Mouse (Mus musculus): ENCODE results near the gene Epb41l2.

Gene Epb41l2

DNA sequence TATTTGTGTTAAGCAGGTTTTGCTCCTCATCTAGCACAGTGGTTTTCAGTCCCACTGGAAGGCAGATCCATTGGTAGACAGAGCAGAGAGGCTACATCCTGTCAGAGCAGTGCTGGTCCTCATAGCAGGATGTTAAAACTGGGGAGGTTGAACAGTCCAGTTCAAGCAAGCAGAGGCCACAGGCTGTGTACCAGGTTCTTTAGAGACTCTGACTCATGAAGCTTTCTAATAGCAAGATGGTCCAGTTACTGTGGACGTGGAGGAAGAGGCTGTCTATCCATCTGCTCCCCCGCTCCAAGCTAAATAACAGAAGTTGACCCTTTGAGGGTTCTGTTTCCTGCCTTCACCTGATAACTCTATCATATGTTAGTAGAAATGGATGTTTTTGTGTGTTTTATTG, 41.8 kb downstream of the Epb41l2 start:
- peak; percentile 83 for DNase-seq

DNA sequence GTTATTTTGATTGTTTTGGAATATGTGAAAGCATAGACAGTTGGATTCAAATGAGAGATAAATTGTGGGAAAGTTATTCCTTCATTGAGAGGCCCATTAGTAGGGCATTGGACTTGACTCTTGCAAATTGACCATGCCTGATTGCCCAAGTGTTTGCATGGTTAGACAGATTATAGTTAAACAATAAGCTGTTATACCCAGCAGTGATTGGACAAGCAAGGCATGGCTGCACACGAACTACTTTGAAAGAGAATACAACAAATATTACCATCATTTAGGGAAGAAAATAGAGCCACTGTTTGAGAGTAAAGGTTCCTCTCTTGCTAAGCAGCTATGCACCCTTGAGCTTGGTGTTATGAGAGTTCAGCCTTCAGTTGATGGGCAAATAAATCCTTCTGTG, 43.3 kb downstream of the Epb41l2 start:
- DNase-seq = peak; percentile 36

DNA sequence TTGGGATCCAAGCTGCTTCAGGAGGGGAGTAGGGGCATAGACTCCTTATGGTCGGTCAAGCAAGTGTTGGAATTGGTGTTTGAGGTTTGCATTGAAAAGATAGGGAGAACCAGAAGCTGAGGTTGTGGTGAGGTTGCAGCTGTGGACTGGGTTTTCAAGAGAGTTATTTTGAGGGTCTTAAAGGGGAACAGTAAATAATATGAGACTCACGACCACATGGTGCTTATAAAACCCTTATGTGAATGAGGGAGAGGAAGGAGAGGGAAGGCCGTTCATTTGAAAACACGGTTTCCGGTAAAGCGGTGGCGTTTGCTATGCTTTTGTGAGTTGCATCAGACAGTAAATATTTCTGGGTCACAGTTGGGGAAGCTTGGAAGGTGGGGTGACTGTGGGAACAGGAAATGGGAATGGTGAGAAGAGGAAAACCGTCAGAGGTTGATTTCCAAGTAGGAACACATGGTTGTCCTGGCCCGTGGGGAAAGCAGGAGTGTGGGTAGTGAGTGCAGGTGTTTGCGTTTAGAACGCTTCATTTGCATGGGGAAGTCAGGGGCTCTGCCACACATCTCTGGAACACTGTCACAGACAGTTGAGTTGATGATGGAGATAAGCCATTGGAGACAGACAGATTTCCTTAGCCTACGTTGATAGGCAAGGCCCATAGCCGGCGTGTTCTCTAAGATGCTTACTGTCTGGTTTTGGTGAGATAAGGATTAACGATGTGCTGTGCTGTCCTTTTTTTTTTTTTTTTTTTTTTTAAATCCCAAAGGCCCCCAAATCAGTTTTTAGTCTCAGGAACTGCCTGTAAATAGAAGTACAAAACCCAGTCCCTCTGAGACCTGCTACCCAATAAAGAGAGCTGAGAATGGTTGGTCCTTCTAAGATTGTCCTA, 44.5 kb downstream of the Epb41l2 start:
- DNase-seq = peak; percentile 91

DNA sequence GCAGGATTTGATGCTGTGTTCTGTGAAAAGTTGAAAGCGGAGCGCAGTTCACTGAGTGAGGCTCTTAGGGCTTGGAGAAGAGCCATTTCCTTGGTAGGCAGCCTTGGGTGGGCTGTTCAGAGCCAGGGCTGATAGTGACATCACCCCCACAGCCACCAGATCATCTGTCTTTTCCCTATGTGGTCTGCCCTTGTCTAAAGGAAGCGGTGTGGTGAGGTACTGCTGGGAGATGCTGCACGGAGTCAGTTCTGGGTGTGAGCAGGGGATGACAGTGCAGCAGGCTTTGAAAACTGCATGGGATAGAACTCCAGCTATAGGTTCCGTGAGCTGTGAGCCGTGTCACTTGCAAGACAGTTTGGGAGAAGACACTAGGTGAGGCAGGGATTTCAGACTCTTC, 45.1 kb downstream of the Epb41l2 start:
- peak; percentile 89 for DNase-seq

DNA sequence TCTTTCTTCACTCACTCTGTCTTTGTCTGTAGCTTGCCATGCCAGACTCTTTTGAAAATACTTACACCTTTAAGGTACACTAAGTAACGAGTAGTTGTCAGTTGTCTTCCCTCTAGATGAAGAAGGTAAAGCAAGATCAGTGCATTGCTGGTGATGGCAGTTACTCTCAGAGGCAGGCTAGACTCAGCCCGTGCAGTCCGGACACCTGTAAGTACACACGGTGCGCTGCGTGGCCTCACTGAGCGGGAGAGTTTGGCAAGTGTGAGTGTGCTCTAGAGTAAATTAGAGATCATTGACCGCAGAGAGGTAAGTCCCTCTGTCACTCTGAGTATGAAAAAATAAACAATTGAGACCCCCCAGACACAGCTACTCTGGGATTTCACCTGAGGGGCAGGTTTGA, 46.0 kb downstream of the Epb41l2 start:
- DNase-seq = peak; percentile 80

DNA sequence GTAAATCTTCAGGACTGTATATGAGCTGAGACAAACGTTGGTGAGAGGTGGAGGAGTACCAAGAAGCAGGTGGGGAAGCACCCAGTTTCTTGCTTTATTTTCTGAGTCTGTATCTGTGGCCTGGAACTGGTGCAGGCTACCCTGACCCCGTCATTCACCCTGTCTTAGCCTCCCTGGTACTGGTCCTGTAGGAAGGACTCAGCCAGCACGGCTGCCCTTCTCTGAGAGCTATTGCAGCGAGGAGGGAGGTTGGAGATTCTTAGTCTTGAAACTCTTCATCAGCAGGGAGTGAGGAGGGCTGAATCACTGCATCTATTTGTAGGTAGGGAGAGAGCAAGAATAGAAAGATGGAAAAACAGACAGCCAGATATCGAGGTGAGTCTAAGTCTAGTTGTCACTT, 47.1 kb downstream of the Epb41l2 start:
- peak; percentile 85 for DNase-seq

DNA sequence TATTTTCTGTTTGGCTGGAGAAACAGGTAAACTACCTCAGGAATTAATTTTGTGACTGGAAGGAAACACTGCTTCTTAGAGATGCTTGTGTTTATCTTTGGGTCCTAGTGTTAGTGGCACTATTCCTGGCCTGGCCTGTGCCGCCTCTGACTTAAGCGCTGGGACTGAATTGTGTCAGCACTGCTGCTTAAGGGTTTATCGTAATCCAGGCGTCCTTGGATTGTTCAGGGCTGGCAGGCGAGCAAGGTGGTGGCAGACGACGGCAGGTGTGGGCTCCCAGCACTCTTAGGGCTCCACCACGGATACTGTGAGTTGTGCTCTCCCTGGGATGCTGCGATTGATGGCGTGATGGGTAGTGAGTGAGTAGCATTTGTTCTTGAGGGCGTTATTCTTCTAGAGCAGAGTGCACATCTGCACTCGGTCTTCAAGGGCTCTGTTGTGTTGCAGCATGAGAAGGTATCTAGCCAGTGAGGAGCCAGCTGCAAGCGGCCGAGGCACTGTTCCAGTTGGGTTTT, 48.6 kb downstream of the Epb41l2 start:
- peak; percentile 91 for DNase-seq

DNA sequence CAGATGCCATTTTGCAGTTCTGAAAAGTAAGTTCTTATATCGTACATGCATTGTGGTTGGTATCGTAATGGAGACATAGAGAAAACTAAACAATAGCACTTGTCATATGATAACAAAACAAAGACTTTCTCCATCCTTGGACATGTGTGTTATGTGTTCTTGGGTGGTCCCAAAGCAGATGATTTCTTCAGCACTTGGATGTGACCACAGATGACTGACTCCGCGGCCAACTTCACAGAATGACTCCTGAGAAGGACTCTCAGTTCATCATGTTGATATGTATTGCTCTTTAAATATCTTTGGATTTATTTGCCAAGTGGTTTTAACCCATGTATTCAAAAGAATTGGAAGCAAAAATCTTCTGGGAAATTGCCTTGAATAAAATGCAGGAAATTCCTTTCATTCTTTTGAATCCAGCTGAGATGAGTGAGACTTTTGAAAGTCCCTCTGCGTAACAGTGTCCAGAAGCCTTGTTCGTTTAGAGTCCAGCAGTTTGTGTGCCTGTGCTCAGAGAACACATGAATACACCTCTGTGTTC, 52.3 kb downstream of the Epb41l2 start:
- peak; percentile 87 for DNase-seq

DNA sequence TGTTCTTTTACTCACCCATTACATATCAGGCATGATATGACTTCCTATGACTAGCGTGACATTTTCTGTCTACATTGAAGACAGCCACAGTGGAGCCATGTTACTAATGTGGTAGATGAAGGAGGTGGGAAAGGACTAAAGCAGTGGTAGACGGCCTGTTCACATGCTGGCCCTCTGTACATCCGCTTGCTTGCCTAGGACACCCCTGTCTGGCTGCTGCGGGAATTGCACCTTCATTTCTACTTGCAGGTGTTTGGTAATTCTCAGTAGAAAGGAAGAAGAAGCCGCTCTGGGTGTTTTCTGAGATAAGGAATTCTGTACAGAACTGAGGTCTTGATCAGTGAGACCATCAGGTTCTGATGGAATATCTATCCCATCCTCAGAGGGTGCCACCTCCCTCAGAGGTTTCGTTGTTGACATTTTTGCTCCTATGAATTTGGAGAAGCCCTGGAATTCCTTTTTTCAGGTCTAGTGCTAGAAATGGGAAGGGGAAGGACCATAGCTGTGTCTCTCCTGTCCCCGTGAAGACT, 55.7 kb downstream of the Epb41l2 start:
- DNase-seq = peak; percentile 88

DNA sequence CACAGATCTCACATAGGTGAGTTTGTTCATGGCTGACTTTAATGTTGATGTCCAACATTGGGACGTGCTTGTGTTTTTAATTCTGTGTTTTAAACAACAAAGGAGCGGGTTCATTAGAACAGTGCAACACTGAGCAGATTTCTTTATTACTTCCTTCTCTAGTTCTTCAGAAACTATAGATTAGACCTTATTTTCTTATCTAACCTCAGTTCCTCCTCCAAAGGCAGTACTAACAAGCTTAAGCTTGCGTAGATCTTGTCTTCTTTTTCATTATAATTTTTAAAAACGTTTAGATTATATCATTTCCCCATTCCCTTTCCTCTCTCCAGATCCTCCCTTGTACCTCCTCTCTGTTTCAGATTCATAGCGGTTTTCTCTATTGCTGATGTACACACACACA, 57.1 kb downstream of the Epb41l2 start:
- DNase-seq = no peak

DNA sequence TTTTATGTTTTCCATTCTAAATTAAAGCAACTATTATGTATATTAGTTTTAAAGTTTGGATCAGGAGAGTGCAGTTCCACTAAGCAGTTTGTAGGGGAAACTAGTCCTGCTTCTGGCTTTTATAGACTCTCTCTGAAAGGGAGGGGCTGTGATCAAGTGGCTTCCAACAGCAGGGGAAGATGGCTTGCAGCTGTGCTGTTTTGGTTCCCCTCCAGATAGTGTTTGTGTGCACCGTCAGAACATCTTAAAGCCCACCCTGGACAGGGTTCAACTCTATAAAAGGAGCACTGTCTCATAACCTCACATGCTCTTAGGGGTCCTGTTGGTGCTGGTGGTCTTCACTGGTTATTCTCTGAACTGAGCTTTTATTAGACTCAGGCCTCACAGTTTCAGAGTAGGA, 66.5 kb downstream of the Epb41l2 start:
- peak; percentile 94 for DNase-seq

DNA sequence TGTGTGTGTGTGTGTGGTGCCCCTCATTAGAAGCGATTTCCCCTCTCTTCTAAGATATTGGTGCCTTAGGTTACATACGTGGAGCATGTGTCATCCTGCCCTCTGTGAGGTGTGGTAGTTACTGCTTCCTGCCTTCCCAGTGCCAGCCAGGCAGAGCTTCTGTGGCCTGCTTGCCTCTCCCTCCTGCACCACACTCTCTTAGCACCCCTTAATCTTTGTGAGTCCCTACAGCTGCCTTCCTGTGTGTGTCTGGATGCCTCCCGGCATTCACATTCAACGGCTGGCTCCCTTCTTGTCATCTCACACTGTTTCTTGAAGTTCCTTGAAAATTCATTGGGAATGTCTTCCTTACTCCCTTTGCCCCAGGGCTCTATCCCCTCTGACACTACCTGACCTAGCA, 67.2 kb downstream of the Epb41l2 start:
- peak; percentile 90 for DNase-seq

DNA sequence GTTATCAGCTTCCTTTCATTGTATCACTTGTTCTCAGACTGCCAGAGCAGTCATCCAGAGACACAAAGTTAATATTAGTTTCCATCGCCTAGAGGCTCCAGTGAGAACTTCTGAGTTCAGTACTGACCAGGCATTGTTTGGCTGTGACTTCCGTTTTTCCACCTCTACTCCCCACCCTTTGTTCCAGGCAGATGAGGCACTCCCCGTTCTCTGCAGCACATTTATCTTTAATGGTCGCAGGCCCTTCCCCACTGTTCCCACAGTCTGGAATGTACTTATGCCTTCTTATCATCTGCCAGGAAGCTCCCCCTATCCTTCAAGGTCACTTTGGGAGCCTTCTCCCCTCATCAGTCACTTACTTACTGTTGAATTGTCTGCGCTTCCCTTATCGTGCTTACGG, 67.9 kb downstream of the Epb41l2 start:
- DNase-seq = peak; percentile 95

DNA sequence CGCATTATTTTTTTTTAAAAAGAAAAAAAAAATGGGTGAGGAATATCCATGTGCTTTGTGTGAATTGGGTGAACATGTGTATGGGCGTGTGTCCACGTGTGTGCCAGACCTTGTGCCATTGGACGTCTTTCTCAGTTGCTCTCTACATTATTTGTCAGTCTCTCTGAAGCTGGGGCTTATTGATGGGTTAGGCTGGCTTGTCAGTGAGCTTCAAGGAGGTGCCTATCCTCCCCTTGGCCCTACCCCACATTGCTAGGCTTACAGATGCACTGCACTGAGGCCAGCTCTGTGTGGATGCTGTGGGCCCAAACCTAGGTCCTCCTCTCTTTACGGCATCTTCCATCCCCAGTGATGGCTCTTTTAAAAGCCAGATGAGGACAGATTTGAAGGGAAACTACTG, 69.1 kb downstream of the Epb41l2 start:
- peak; percentile 86 for DNase-seq

DNA sequence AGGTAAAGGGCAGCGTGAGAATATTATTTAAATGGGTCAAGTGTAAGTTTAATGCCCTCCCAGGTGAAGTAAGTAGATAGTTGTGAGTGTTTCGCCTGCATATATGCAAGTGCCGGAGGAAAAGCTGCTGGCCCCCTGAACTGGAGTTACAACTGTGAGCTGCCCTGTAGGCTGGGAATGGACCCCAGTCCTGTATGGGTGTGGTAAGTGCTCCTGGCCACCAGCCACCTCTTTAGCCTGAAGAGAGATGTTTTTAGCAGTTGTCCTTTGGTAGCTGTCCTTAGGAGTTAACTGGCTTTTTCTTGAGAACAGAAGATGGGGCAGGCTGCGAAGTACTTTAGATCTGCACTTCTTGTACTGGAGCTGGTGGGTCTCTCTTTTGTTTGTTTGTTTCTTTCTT, 69.7 kb downstream of the Epb41l2 start:
- peak; percentile 92 for DNase-seq

DNA sequence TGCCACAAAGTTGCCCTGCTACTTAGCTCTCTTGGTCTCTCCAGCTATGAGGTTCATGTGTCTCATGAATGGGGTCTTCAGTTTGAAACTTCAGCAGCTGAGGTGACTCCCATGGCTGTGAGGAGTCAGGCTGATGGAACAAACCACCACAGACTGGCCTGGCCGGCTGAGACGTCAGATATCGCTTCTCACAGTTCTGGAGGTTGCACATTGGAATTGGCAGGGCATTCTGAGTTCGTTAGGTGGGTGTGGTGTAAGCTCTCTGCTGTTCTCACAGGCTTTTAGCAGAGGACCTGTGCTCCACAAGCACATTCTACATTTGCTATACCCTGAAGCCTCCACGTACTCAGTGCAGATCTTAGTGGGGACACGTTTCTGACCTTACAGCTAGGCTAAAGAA, 71.3 kb downstream of the Epb41l2 start:
- DNase-seq = peak; percentile 96

DNA sequence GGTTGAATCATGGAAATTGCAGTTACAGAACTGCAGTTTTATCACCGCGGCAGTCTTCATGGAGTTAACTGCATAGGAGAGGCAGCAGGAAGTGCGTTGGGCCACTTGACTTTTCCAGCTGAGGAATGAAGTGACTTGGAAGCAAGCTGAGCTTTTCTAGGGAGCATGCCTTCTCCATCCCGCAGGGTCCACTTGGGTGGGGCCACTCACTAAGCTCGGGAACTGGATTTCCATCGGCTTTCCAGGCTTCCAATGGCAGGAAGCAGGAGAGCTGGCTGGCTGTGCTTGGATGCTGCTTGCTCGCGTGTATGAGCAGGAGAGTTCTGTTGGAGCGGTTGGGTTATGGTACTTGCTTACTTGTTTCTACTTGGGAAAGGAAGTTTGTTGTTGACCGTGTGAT, 72.8 kb downstream of the Epb41l2 start:
- DNase-seq = peak; percentile 98

DNA sequence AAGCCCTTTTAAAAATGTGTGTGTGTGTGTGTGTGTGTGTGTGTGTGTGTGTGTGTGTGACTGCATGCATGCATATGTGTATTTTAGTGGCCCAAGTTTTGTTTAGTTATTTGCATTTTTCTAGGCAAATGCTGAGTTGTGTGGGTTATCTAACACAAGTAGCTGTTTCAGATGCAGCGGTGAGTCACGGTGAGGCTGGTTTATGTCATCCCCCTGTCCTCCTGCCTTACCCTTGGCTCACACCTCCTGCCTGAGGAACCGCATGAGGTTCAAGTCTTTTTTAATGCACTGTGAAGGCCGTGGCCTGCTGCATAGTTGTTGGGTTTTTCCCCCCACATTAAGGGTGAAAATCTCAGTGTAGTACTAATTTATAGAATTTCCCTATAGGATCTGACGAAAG, 73.3 kb downstream of the Epb41l2 start:
- DNase-seq = peak; percentile 95

DNA sequence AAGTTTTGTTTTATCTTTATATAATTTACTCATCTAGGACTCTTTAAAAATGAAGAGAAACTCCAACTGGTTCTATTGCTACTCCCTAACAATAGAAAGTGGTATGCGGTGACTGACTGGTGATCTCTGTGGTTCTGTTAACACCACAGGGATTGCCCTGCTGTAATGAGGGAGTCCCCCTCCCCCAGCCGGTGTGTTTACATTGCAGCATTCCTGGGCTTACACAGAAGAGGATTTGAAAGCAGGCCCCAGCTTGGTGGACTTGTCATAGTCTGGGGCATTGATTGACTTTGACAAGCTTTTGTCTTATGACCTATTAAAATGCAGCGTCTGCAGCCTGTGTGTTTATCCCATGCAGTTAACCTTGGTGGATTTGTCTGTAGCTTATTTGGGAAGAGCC, 73.9 kb downstream of the Epb41l2 start:
- peak; percentile 82 for DNase-seq

DNA sequence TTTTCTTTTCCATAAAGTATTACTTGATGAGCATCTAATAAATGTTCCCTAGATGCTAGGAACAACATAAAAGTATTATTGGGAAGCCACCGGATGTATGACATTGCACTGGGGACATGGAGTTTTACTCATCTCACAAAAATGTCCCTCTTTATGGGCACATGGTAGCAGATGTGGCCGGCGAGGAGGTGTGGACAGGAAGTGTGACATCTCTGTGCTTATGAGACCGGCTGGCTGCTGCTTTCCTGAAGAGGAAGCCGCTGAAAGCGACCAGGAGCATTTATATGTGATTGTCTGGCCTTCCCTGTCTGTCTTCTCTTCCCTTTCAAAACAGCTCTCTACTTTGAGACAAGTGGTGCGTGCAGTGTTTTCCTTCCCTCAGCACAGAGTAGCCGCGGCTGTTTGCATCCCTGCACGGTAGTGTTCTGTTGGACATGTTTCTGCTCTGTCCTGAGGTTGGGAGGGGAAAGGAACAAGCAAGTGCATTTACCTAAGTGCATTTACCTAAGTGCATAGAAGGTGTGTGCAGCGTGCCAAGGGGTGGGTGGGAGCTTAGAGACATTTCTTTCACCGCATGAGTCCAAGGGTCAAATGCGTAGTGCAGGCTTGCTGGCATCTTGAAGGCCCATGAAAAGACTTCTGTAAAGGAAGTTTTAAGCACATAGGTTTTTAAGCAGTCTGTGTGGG, 74.9 kb downstream of the Epb41l2 start:
- peak; percentile 98 for DNase-seq

DNA sequence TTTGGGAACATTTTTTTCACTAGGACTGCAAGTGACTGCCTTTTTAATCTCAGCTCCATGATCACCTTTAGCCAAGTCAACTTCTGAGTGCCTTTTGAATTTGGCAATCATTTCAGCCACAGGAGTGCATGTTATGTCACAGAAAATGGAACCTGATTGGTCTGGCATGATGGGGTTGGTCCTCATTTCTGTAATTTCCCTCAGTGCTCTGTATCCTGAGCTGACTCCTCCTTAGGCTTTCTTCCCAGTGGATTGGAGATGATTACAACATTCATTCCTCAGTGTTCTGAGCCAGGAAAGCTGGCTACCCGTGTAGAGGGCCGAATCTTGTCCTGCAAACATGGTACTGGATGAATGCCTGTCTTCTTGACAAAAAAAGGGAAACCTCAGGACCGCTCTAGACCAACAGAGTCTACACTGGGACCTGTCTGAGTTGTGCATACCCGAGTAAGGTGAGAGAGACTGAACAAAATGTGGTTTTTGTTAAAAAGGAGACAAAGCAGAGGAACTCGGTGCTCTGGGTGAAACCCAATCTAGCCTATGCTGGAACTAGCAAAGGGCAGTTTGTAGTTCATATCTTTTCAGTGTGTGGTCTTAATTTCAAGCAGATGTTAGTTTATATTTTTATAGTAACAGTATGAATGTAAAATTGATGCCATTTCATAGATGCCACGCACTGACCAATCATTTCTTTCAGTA, 77.3 kb downstream of the Epb41l2 start:
- peak; percentile 95 for DNase-seq

DNA sequence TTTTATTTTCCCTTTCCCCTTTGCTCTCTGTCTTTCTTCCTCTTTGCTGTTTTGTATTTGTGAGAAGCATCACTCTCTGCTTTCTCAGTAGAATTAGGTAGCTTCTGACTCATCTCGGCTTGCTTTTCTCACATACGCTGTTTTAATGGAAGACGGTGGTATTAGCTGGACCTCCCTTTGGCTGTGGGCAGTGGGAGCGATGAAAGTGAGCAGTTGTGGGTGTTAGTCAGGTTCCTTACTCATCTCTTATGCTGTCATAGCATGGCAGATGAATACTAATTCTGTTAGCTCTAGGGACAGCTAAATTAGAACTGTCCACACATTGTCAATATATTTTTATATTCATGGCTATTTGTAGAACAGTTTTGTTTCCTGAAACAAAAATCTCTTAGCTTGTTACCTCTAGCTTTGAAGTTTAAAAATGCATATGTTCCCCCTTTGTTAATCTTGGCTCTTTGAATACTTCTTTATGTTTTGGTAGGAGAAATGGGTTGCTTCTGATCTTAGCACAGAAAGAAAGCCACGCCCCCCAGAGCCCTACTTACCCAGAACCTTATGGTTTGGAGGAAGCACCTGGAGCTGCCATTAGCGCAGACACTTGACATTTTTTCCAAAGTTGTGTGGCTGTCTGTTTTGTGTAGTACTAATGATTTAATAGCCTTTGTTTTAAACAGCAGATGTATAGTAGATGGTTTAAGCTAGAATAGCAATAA, 78.1 kb downstream of the Epb41l2 start:
- peak; percentile 87 for DNase-seq

Data from heart, adult 11 months (tissue).